Mouse (Mus musculus) liver, embryonic 12.5 days (tissue): Measurements from ENCODE around the gene Tbl2. TPM values are rescaled to one million over a fixed set of nuclear protein-coding genes. Genes with fewer than 3 reads are reported as not detected.

Experiments
- ATAC-seq: fragments of 200-750 bp; cut with Nextera tagmentation; 2 replicates; pipeline ENCODE4 v1.8.0; 2017; ENCODE audit warnings: moderate number of reproducible peaks, mild to moderate bottlenecking, moderate library complexity
- H3K27ac ChIP-seq: fragments of 300-500 bp; sonication (generic); 2 replicates; pipeline ENCODE4 v1.5.1; 2016; ENCODE audit warnings: mild to moderate bottlenecking
- H3K27me3 ChIP-seq: fragments of 300-500 bp; sonication (generic); replicated peaks from 2 replicates; pipeline ENCODE4 v1.6.1; 2016; ENCODE audit warnings: mild to moderate bottlenecking, moderate library complexity
- H3K36me3 ChIP-seq: fragments of 300-500 bp; sonication (generic); 2 replicates; pipeline ENCODE4 v1.6.1; 2016; ENCODE audit warnings: mild to moderate bottlenecking, moderate library complexity
- H3K4me1 ChIP-seq: fragments of 300-500 bp; sonication (generic); 2 replicates; pipeline ENCODE4 v1.6.1; 2016
- H3K4me2 ChIP-seq: fragments of 300-500 bp; sonication (generic); 2 replicates; pipeline ENCODE4 v1.6.1; 2016; ENCODE audit warnings: mild to moderate bottlenecking, moderate library complexity
- H3K4me3 ChIP-seq: fragments of 300-500 bp; sonication (generic); 2 replicates; pipeline ENCODE4 v1.5.1; 2016; ENCODE audit warnings: mild to moderate bottlenecking, moderate library complexity
- H3K9ac ChIP-seq: fragments of 300-500 bp; sonication (generic); 2 replicates; pipeline ENCODE4 v1.6.1; 2016; ENCODE audit warnings: mild to moderate bottlenecking, moderate library complexity
- H3K9me3 ChIP-seq: fragments of 300-500 bp; sonication (generic); replicated peaks from 2 replicates; pipeline ENCODE4 v1.6.1; 2016; ENCODE audit warnings: mild to moderate bottlenecking, moderate library complexity
- WGBS: fragments of 180-500 bp; shearing (Covaris S2); methylation state at CpG from one replicate; pipeline ENCODE4 v1.1.7; 2016; ENCODE audit not compliant: insufficient replicate concordance; 5-methylcytosine and 5-hydroxymethylcytosine counted together
- microRNA-seq: library from miRNA; unstranded; fragments of <30 nt; microRNA quantifications from one replicate; pipeline ENCODE4, GENCODE M21; 2017
- polyA plus RNA-seq: library from polyadenylated mRNA; unstranded; fragments of >200 nt; fragmentation: Nextera tagmentation; extraction: Ambion mirVana; gene quantifications from 2 replicates; pipeline ENCODE4 v1.2.1, GENCODE M21; 2016

Tbl2 gene
- polyA plus RNA-seq, 1 experiment from 2014 or later, result 18.9 TPM

DNA sequence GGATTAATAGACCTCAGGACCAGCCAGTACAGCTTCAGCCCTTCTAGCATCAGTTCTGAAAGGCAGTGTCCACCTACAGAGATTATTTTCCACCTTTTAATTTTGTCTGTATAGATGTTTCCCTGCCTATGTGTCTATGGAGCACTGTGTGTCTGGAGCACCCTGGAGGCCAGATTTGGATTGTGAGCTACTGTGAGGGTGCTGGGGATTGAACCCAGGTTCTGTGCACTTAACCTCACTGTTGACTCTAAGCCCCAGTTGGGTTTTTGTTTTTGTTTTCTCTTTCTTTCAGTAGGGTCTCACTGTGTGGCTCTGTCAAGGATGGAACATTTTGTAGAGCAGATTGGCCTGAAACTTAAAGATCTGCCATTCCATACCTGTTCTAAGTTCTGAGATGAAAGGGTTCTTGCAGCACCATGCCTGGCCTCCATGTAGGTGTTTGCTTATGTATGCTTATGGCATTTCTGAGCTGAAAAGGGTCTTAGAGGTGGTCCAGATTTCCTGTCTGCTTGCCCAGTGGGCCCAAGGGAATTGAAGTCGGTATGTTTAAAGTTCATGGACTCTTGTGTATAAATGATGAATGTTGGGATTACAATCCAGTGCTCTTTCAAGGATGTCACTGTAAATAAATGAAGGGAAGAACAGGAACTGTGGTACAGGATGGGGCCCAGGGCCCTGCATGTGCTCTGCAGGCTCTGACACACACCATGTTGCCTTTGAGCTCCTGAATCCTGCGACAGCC lies 40.0 kb downstream of the Tbl2 start:
- Histone ChIP-seq H3K4me3 (peak overlapping the region; percentile 86), H3K4me1 (peaks cover 62% of the 10 kb centered on the region), H3K27me3 (no peaks in the 10 kb centered on the region), H3K9ac (peak overlapping the region; percentile 92), H3K4me2 (peak overlapping the region; percentile 86), H3K9me3 (no peaks in the 10 kb centered on the region), H3K36me3 (peaks cover 56% of the 10 kb centered on the region), H3K27ac (peak overlapping the region; percentile 16; the same call in 1 of the 2 replicates)
- no peak for ATAC-seq
- WGBS, result 60% methylated on average over 2 of the region's 2 CpGs

DNA sequence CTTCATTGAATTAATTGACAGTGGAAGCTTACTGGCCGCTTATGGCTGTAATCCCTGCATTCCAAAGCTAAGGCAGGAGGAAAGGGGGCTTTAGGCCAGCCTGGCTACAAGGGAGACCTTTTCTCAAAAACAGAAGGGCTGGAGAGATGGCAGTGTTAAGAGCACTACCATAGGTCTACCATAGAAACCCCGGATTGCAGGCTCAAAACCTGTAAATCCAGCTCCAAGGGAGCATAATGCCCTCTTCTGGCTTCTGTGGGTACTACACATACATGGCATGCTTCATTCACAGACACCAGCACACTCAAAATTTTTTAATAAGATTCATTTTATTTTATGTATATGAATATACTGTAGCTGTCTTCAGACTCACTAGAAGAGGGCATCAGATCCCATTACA lies 42.2 kb downstream of the Tbl2 start:
- Histone ChIP-seq H3K9ac (no peak overlapping the region), H3K9me3 (no peaks in the 10 kb centered on the region), H3K27me3 (no peaks in the 10 kb centered on the region), H3K27ac (no peak overlapping the region), H3K36me3 (peaks cover 77% of the 10 kb centered on the region), H3K4me3 (no peak overlapping the region), H3K4me2 (no peak overlapping the region), H3K4me1 (peaks cover 66% of the 10 kb centered on the region)
- WGBS, result 49% methylated on average over 2 of the region's 2 CpGs
- ATAC-seq, result no peak

DNA sequence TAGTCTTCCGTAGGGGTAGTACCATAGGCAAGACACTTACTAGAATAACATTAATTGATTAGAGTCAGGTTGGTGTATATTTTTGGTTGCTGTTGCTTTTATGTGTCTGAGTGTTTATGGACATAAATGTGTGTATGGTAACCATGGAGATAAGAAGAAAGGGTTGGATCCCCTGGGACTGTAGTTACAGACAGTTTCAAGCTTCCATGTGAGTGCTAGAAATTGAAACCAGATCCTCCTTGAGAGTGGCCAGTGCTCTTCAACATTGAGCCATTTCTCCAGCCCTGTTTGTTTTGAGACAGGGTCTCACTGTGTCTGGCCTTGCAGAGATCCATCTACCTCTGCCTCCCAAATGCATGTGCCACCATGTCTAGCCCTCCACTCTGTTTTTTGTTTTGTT lies 43.0 kb downstream of the Tbl2 start:
- Histone ChIP-seq H3K9ac (no peak overlapping the region), H3K27me3 (no peaks in the 10 kb centered on the region), H3K36me3 (peaks cover 85% of the 10 kb centered on the region), H3K27ac (no peak overlapping the region), H3K4me3 (no peak overlapping the region), H3K4me2 (no peak overlapping the region), H3K4me1 (peaks cover 66% of the 10 kb centered on the region), H3K9me3 (no peaks in the 10 kb centered on the region)
- WGBS, result 84% methylated on average over 1 of the region's 1 CpGs
- no peak for ATAC-seq

DNA sequence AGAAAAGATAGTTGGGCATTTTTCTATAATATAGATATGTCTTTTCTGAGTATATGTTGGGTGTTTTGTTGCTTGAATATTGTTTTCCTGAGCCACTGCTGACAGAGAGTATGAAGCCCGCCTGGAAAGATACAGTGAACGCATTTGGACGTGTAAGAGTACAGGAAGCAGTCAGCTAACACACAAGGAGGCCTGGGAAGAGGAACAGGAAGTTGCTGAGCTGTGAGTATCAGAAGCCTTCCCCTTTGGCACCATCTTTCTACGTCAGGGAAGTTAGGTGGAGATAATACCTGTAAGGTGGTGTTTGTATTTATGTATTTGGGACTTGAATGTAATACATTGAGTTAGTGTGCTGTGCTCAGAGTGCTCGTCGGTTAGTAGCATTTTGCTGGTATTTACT lies 46.9 kb downstream of the Tbl2 start:
- H3K36me3 ChIP-seq, result peaks cover 97% of the 10 kb centered on the region
- H3K27ac ChIP-seq, result no peak overlapping the region
- H3K9ac ChIP-seq, result no peak overlapping the region
- peaks cover 40% of the 10 kb centered on the region for H3K4me1 ChIP-seq
- 54% methylated on average over 6 of the region's 6 CpGs for whole genome bisulfite sequencing
- H3K9me3 ChIP-seq, result no peaks in the 10 kb centered on the region
- no peaks in the 10 kb centered on the region for H3K27me3 ChIP-seq
- no peak overlapping the region for H3K4me3 ChIP-seq
- no peak for ATAC-seq
- no peak overlapping the region for H3K4me2 ChIP-seq

DNA sequence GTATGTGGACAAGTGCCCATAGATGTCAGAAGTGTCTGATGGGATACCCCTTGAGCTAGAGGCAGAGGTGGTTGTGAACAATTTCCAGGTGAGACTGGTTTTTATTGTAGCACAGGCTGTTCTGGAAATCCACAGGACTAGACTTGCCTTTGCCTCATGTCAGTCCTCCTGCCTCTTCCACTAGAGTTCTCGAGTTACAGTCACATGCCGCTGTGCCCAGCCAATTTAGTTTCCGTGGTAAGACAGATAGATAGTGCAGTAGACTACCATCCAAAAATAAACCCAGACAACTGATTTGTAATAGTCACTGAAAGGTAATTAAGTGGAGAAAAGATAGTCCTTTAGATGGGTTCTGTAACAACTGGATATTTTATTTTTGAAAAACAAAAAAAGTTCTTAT lies 53.3 kb downstream of the Tbl2 start:
- ATAC-seq, result no peak
- H3K27ac ChIP-seq, result no peak overlapping the region
- H3K36me3 ChIP-seq, result peaks cover 94% of the 10 kb centered on the region
- no peak overlapping the region for H3K4me2 ChIP-seq
- H3K9ac ChIP-seq, result no peak overlapping the region
- 76% methylated on average over 3 of the region's 3 CpGs for WGBS
- H3K27me3 ChIP-seq, result no peaks in the 10 kb centered on the region
- no peak overlapping the region for H3K4me3 ChIP-seq
- H3K4me1 ChIP-seq, result no peaks in the 10 kb centered on the region
- no peaks in the 10 kb centered on the region for H3K9me3 ChIP-seq

DNA sequence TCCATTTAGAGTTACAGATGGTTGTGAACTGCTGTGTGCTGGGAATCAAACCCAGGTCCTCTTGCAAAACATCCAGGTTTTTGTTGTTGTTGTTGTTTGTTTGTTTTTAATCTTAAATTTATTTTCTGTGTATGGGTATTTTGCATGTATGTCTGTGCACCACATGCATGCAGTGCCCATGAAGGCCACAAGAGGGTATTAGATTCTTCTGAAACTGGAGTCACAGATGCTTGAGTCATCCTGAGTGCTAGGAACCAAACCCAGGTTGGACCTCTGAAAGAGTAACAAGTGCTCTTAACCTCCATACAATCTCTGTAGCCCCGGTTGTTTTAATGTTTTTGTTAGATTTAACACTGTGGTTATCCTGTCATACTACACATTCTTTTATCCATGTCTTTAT lies 58.7 kb downstream of the Tbl2 start:
- Histone ChIP-seq H3K27me3 (no peaks in the 10 kb centered on the region), H3K9me3 (no peaks in the 10 kb centered on the region), H3K36me3 (peaks cover 98% of the 10 kb centered on the region), H3K4me2 (no peak overlapping the region), H3K4me1 (no peaks in the 10 kb centered on the region), H3K9ac (no peak overlapping the region), H3K27ac (no peak overlapping the region), H3K4me3 (no peak overlapping the region)
- WGBS, result 92% methylated on average over 1 of the region's 1 CpGs
- ATAC-seq, result no peak

Small RNAs within 50 kb of the gene (microRNA-seq; reads per million reads assigned to microRNA genes)
- gene Gm25315, result not detected

Other genes starting within 250 kb of the Tbl2 start
- not detected in 2 replicates for gene Tmem270, start 242.9 kb upstream of the Tbl2 start, polyA plus RNA-seq
- 208 TPM in 2 replicates for gene Cldn13, start 234.1 kb upstream of the Tbl2 start, polyA plus RNA-seq
- gene Mettl27, start 217.3 kb upstream of the Tbl2 start, polyA plus RNA-seq, result 8.5 and 9.8 TPM in 2 replicates
- 0.28 and 0.49 TPM in 2 replicates for gene Cldn4, start 202.7 kb upstream of the Tbl2 start, polyA plus RNA-seq
- gene Cldn3, start 163.4 kb upstream of the Tbl2 start, polyA plus RNA-seq, result 0.55 and 0.57 TPM in 2 replicates
- 39.1 and 45.3 TPM in 2 replicates for gene Abhd11, start 140.5 kb upstream of the Tbl2 start, polyA plus RNA-seq
- 2.7 and 2.8 TPM in 2 replicates for gene Stx1a, start 126.2 kb upstream of the Tbl2 start, polyA plus RNA-seq
- 15.9 and 19.1 TPM in 2 replicates for gene Dnajc30, start 85.5 kb upstream of the Tbl2 start, polyA plus RNA-seq
- 97.8 and 104 TPM in 2 replicates for gene Bud23, start 84.7 kb upstream of the Tbl2 start, polyA plus RNA-seq
- 1.2 and 1.3 TPM in 2 replicates for gene Vps37d, start 71.4 kb upstream of the Tbl2 start, polyA plus RNA-seq
- 11.6 and 12.2 TPM in 2 replicates for gene Mlxipl, start 59.8 kb upstream of the Tbl2 start, polyA plus RNA-seq
- 38.2 and 44.3 TPM in 2 replicates for gene Bcl7b, start 18.6 kb downstream of the Tbl2 start, polyA plus RNA-seq
- 35.2 and 37.6 TPM in 2 replicates for gene Baz1b, start 37.6 kb downstream of the Tbl2 start, polyA plus RNA-seq
- 0.58 and 0.74 TPM in 2 replicates for gene Fzd9, start 101.6 kb downstream of the Tbl2 start, polyA plus RNA-seq
- 0.13 and 0.26 TPM in 2 replicates for gene Fkbp6, start 200.4 kb downstream of the Tbl2 start, polyA plus RNA-seq
- gene Trim50, start 203.6 kb downstream of the Tbl2 start, polyA plus RNA-seq, result not detected in 2 replicates
- 30.9 and 33.6 TPM in 2 replicates for gene Nsun5, start 220.3 kb downstream of the Tbl2 start, polyA plus RNA-seq
- gene Pom121, start 244.9 kb downstream of the Tbl2 start, polyA plus RNA-seq, result 12.2 and 13.8 TPM in 2 replicates